Mouse (Mus musculus) ES-Bruce4 (cell line): Measurements from ENCODE around the gene Sdcbp2. TPM values are rescaled to one million over a fixed set of nuclear protein-coding genes. Genes with fewer than 3 reads are reported as not detected.

ENCODE experiments used
- H3K27ac ChIP-seq: 2 replicates; pipeline ENCODE4 v1.5.1; 2012; ENCODE audit warnings: low read length, inconsistent platforms; ENCODE audit not compliant: insufficient read depth
- H3K27me3 ChIP-seq: 2 replicates; pipeline ENCODE4 v1.6.1; 2012; ENCODE audit warnings: mild to moderate bottlenecking, low read length, inconsistent platforms; ENCODE audit not compliant: control insufficient read depth, poor library complexity, insufficient read depth, severe bottlenecking
- H3K36me3 ChIP-seq: 2 replicates; pipeline ENCODE4 v1.6.1; 2012; ENCODE audit warnings: inconsistent platforms, mild to moderate bottlenecking, low read length, moderate library complexity; ENCODE audit not compliant: control insufficient read depth, poor library complexity, insufficient read depth, severe bottlenecking
- H3K4me1 ChIP-seq: one replicate; pipeline ENCODE4 v1.8.1; 2011; ENCODE audit warnings: low read length; ENCODE audit not compliant: control insufficient read depth, insufficient read depth
- H3K4me3 ChIP-seq: 2 replicates; pipeline ENCODE4 v1.5.1; 2011; ENCODE audit warnings: low read depth, mild to moderate bottlenecking, low read length
- H3K9ac ChIP-seq: 2 replicates; pipeline ENCODE4 v1.6.1; 2012; ENCODE audit warnings: low read depth, mild to moderate bottlenecking, inconsistent platforms; ENCODE audit not compliant: poor library complexity, severe bottlenecking
- H3K9me3 ChIP-seq: replicated peaks from 2 replicates; pipeline ENCODE4 v1.6.1; 2012; ENCODE audit warnings: mild to moderate bottlenecking, low read length, inconsistent platforms; ENCODE audit not compliant: control insufficient read depth, poor library complexity, insufficient read depth, severe bottlenecking
- CTCF ChIP-seq: IDR thresholded peaks from one replicate; pipeline ENCODE4 v1.8.1; 2011; ENCODE audit warnings: low read depth, low read length
- EP300 ChIP-seq: IDR thresholded peaks from 2 replicates; pipeline ENCODE4 v1.6.1; 2011; ENCODE audit warnings: low read depth, low read length; ENCODE audit not compliant: insufficient read depth
- POLR2A ChIP-seq: IDR thresholded peaks from one replicate; pipeline ENCODE4 v1.8.1; 2011; ENCODE audit warnings: low read length; ENCODE audit not compliant: insufficient read depth
- polyA plus RNA-seq: library from polyadenylated mRNA; stranded (reverse); fragments of >200 nt; gene quantifications from 2 replicates; pipeline ENCODE4 v1.2.4, GENCODE M21; 2011; ENCODE audit warnings: low read depth; ENCODE audit not compliant: missing spikeins, insufficient read depth, insufficient read length

Sdcbp2 gene
- 1.1 and 2.6 TPM in 2 replicates for polyA plus RNA-seq

GRCm38 (mm10) chr2:151571873-151572700 is at the start of gene Sdcbp2:
Sdcbp2 (plus strand) TSS chr2:151572622.
- Histone ChIP-seq H3K36me3 (no peaks in the 10 kb centered on the region), H3K4me1 (no peaks in the 10 kb centered on the region), H3K9ac (no peak within 1 kb of the TSS), H3K4me3 (no peak within 1 kb of the TSS), H3K27me3 (no peaks in the 10 kb centered on the region), H3K27ac (no peak within 1 kb of the TSS), H3K9me3 (no peaks in the 10 kb centered on the region)
- TF ChIP-seq POLR2A = no peak
- TF ChIP-seq CTCF = no peak
- no peak for TF ChIP-seq EP300

- Histone ChIP-seq H3K36me3 (no peaks in the 10 kb centered on the region), H3K9ac (no peak overlapping the region)
- no peak for TF ChIP-seq EP300
- TF ChIP-seq CTCF = no peak
- no peak for TF ChIP-seq POLR2A
Measured at GRCm38 (mm10) chr2:151524324-151525041, 47.9 kb upstream of the Sdcbp2 start.

GRCm38 (mm10) chr2:151525520-151525919 is 46.9 kb upstream of the Sdcbp2 start:
- Histone ChIP-seq H3K4me3 (no peak overlapping the region), H3K27ac (no peak overlapping the region), H3K9me3 (no peaks in the 10 kb centered on the region), H3K4me1 (peaks cover 2% of the 10 kb centered on the region), H3K9ac (no peak overlapping the region), H3K27me3 (no peaks in the 10 kb centered on the region), H3K36me3 (no peaks in the 10 kb centered on the region)
- no peak for TF ChIP-seq EP300
- no peak for TF ChIP-seq POLR2A
- TF ChIP-seq CTCF = no peak

More at GRCm38 (mm10) chr2:151524324-151525041, 47.9 kb upstream of the Sdcbp2 start:
- Histone ChIP-seq H3K27ac (no peak overlapping the region), H3K9me3 (no peaks in the 10 kb centered on the region), H3K4me3 (no peak overlapping the region), H3K27me3 (no peaks in the 10 kb centered on the region), H3K4me1 (no peaks in the 10 kb centered on the region)

GRCm38 (mm10) chr2:151528066-151528465 is 44.4 kb upstream of the Sdcbp2 start:
- Histone ChIP-seq H3K9ac (no peak overlapping the region), H3K9me3 (no peaks in the 10 kb centered on the region), H3K4me3 (no peak overlapping the region), H3K4me1 (peaks cover 4% of the 10 kb centered on the region), H3K36me3 (no peaks in the 10 kb centered on the region), H3K27me3 (no peaks in the 10 kb centered on the region), H3K27ac (no peak overlapping the region)
- TF ChIP-seq POLR2A (no peak), EP300 (no peak), CTCF (no peak)

GRCm38 (mm10) chr2:151529169-151529568 is 43.3 kb upstream of the Sdcbp2 start:
- H3K4me3 ChIP-seq = no peak overlapping the region
- no peak overlapping the region for H3K9ac ChIP-seq
- H3K9me3 ChIP-seq = no peaks in the 10 kb centered on the region
- TF ChIP-seq CTCF (no peak), EP300 (no peak), POLR2A (no peak)
- no peak overlapping the region for H3K27ac ChIP-seq
- H3K36me3 ChIP-seq = no peaks in the 10 kb centered on the region
- peaks cover 4% of the 10 kb centered on the region for H3K4me1 ChIP-seq
- H3K27me3 ChIP-seq = no peaks in the 10 kb centered on the region
